Mouse (Mus musculus) forebrain, embryonic 16.5 days (tissue): ENCODE data around the gene Krt32. TPM values are rescaled to one million over a fixed set of nuclear protein-coding genes. Genes with fewer than 3 reads are reported as not detected.

Source experiments
- ATAC-seq: fragments of 200-750 bp; cut with Nextera tagmentation; 2 replicates; pipeline ENCODE4 v1.8.0; 2017; ENCODE audit warnings: mild to moderate bottlenecking, moderate library complexity
- H3K27ac ChIP-seq: fragments of 300-500 bp; sonication (generic); 2 replicates; pipeline ENCODE4 v1.5.1; 2014; ENCODE audit warnings: low read length, control low read depth
- H3K27me3 ChIP-seq: fragments of 300-500 bp; sonication (generic); replicated peaks from 2 replicates; pipeline ENCODE4 v1.6.1; 2014; ENCODE audit warnings: low read length; ENCODE audit not compliant: control insufficient read depth, insufficient read depth
- H3K36me3 ChIP-seq: fragments of 300-500 bp; sonication (generic); 2 replicates; pipeline ENCODE4 v1.6.1; 2014; ENCODE audit not compliant: control insufficient read depth, insufficient read depth
- H3K4me1 ChIP-seq: fragments of 300-500 bp; sonication (generic); replicated peaks from 2 replicates; pipeline ENCODE4 v1.6.1; 2014; ENCODE audit warnings: low read length; ENCODE audit not compliant: control insufficient read depth, insufficient read depth
- H3K4me2 ChIP-seq: fragments of 300-500 bp; sonication (generic); 2 replicates; pipeline ENCODE4 v1.6.1; 2014; ENCODE audit warnings: mild to moderate bottlenecking, low read length, control low read depth
- H3K4me3 ChIP-seq: fragments of 300-500 bp; sonication (generic); replicated peaks from 2 replicates; pipeline ENCODE4 v1.5.1; 2014; ENCODE audit warnings: mild to moderate bottlenecking, low read length, control low read depth
- H3K9ac ChIP-seq: fragments of 300-500 bp; sonication (generic); replicated peaks from 2 replicates; pipeline ENCODE4 v1.6.1; 2014; ENCODE audit warnings: low read depth, low read length, control low read depth
- H3K9me3 ChIP-seq: fragments of 300-500 bp; sonication (generic); 2 replicates; pipeline ENCODE4 v1.6.1; 2016; ENCODE audit warnings: low read length; ENCODE audit not compliant: control insufficient read depth
- WGBS: fragments of 180-500 bp; shearing (Covaris S2); extraction: QIAGEN DNeasy Blood & Tissue Kit; methylation state at CpG from one replicate; pipeline ENCODE4 v1.1.7; 2014; 5-methylcytosine and 5-hydroxymethylcytosine counted together
- polyA plus RNA-seq: library from polyadenylated mRNA; unstranded; fragments of >200 nt; fragmentation: Nextera tagmentation; extraction: Ambion mirVana; gene quantifications from 2 replicates; pipeline ENCODE4 v1.2.1, GENCODE M21; 2015

Krt32 gene
- polyA plus RNA-seq, 1 experiment from 2014 or later: not detected

DNA sequence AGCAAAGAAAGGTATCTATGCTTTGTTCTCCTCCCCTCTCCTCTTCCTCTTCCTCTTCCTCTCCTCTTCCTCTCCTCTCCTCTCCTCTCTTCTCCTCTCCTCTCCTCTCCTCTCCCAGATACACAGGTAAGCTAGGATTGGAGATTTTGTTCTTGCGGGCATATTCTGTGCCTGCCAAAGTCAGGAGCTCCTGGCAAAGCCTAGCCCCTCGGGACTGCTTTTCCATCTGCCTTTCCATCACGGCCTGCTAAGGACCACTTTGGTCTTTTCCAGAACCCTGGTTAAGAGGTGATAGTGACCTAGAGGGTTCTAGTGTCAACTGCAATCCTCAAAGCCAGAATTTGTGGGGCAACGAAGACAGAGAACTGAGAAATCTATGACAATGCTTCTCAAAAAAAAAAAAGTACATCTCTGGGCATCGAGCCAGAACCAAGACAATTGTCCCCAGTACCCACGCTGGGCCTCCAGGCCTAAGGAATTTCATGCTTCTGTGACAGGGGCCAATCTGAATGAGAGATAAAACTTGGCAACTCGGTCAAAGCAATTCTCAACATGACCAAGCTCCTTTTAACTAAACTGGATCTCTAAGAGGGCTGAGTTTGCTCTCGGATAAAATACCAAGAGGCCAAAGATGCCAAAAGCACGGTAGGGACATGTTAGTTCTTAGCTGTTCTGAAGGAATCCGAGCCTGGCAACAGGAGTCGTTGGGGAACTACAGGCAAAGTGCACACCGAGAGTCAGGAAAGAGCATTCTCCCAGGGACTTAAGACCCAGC, 21.6 kb downstream of the Krt32 start:
- WGBS: 63% methylated on average over 12 of the region's 12 CpGs
- H3K27ac ChIP-seq: no peak overlapping the region

DNA sequence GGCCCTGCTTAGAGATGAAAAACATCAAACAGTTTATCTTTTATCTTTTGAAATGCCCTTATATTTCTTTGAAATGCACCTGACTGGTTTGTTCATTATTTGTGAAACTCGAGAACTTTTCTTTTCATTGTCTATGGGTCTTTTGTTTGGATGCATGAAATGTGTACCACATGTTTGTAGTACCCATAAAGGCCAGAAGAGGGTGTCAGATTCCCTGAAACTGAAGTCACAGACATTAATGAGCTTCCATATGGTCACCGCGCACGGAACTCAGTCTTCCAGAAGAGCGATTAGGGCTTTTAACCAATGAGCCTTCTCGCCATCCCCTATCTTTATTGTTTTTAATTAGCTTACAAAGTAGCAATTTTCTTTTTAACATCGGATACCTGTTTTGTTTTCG, 29.2 kb downstream of the Krt32 start:
- H3K4me2 ChIP-seq: no peak overlapping the region
- no peaks in the 10 kb centered on the region for H3K9me3 ChIP-seq
- H3K4me1 ChIP-seq: no peaks in the 10 kb centered on the region
- no peak overlapping the region for H3K9ac ChIP-seq
- H3K27ac ChIP-seq: no peak overlapping the region
- H3K36me3 ChIP-seq: no peaks in the 10 kb centered on the region
- 62% methylated on average over 8 of the region's 8 CpGs for WGBS
- no peaks in the 10 kb centered on the region for H3K27me3 ChIP-seq
- no peak overlapping the region for H3K4me3 ChIP-seq
- ATAC-seq: no peak

More for the DNA sequence above, 21.6 kb downstream of the Krt32 start:
- Histone ChIP-seq H3K27me3 (no peaks in the 10 kb centered on the region), H3K4me1 (no peaks in the 10 kb centered on the region), H3K4me3 (no peak overlapping the region), H3K36me3 (no peaks in the 10 kb centered on the region), H3K9ac (no peak overlapping the region), H3K9me3 (no peaks in the 10 kb centered on the region), H3K4me2 (no peak overlapping the region)
- ATAC-seq: no peak

DNA sequence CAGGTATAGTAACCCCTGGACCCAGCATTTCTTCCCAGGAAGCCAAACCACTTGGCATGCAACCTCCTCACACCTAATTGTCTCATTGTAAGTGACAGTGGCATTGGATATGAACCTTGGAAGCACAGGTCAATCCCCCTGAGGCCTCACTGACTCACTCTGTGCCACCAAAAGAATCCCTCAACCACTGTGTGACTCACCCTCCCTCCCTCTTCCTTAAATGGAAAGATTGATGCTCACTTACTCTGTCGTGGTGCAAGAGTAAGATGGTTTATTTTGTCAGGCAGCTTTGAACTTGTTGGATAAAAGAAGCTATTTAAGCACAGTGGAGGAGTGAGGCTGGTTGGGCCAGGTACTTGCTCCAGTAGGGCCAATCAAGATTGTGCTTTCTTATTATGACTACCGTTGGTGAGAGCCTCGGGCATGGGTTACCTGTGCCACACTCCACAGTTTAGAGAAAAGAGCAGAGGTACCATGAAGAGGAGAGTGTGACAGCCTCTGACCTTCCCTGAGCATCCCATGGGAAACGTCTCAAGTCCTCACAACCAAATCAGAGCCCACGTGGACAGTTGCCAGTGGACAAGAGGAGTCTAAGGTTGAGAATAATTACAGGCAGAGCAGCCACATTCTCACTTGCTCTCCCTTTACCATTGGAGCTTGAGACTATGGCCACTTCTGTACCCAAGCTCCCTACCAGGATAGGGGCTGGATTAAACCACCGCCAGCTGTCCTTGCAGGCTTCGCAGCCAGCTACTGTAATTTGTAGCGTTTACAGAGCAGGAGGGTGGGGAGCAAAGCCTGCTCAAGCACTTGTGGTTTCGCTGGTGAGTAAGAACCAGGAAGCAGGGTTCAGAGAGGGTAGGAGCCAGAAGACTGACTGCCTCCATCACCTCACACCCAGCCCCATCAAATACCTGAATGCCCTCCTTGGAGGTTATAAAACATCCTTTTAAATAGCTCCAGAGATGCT, 32.1 kb downstream of the Krt32 start:
- H3K4me3 ChIP-seq: no peak overlapping the region
- no peak for ATAC-seq
- no peaks in the 10 kb centered on the region for H3K27me3 ChIP-seq
- no peak overlapping the region for H3K27ac ChIP-seq
- no peaks in the 10 kb centered on the region for H3K4me1 ChIP-seq
- H3K9me3 ChIP-seq: no peaks in the 10 kb centered on the region
- no peak overlapping the region for H3K4me2 ChIP-seq
- H3K36me3 ChIP-seq: no peaks in the 10 kb centered on the region
- 77% methylated on average over 9 of the region's 9 CpGs for WGBS
- H3K9ac ChIP-seq: no peak overlapping the region

GRCm38 (mm10) chr11:100050451-100050850, 37.6 kb downstream of the Krt32 start, which contains the start of gene Krt31:
Gene Krt31, minus strand, starts transcription at chr11:100050551.
- WGBS: 88% methylated on average over 3 of the region's 3 CpGs
- ATAC-seq: no peak
- H3K27ac ChIP-seq: no peak within 1 kb of the TSS
- no peak within 1 kb of the TSS for H3K4me3 ChIP-seq
- H3K9ac ChIP-seq: no peak within 1 kb of the TSS
- no peaks in the 10 kb centered on the region for H3K9me3 ChIP-seq
- no peaks in the 10 kb centered on the region for H3K36me3 ChIP-seq
- no peaks in the 10 kb centered on the region for H3K27me3 ChIP-seq
- H3K4me1 ChIP-seq: no peaks in the 10 kb centered on the region
- H3K4me2 ChIP-seq: no peak within 1 kb of the TSS

DNA sequence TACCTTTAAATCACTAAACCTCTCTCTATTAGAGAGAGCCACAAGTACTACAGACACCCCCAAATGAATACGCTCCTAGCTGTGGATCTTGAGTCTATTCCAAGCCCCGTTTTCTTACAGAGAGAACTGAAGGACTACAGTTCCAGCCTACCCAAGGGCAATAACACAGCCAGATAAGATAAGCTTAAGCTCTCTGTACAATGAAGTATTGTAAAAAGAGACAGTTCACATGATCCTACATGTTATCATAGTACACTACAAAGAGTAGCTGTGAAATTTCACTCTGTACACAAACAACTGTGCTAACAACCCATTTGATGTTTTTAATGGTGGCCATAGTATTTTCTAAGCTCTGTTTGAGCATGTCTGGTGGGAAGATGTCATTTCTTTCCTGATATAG, 40.8 kb downstream of the Krt32 start:
- H3K9ac ChIP-seq: no peak overlapping the region
- no peak overlapping the region for H3K27ac ChIP-seq
- ATAC-seq: no peak
- H3K36me3 ChIP-seq: no peaks in the 10 kb centered on the region
- no peak overlapping the region for H3K4me3 ChIP-seq
- no peaks in the 10 kb centered on the region for H3K9me3 ChIP-seq
- H3K4me1 ChIP-seq: no peaks in the 10 kb centered on the region
- WGBS: 93% methylated on average over 2 of the region's 2 CpGs
- H3K27me3 ChIP-seq: no peaks in the 10 kb centered on the region
- H3K4me2 ChIP-seq: no peak overlapping the region

DNA sequence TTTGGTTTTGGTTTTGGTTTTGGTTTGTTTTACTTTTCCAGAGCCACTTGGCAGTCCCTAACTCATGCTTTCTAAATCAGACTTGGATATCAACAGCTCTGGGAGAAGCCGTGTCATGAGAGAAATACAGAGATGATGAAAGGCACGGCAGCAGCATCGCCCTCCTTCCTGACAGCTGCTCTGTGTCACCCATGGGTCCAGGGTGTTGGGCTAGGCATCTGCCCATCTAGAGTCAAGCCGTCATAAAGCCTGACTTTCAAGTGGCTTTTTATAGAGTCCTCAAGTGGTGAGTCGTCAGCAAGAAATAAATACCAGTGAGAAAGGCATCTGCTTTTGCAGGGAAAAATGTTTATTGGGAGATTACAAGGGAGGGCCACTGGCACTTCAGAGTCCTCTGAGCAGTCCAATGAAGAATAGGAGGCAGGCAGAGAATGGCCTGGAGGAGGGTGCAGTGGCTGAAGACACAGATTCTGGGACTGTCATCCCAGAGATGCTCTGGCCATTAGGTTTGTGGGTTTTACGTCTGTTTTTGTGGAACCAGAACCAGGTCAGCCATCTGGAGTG, 41.6 kb downstream of the Krt32 start:
- ATAC-seq: no peak
- Histone ChIP-seq H3K4me3 (no peak overlapping the region), H3K36me3 (no peaks in the 10 kb centered on the region), H3K9ac (no peak overlapping the region), H3K27ac (no peak overlapping the region), H3K4me2 (no peak overlapping the region), H3K4me1 (no peaks in the 10 kb centered on the region), H3K27me3 (no peaks in the 10 kb centered on the region), H3K9me3 (no peaks in the 10 kb centered on the region)
- 87% methylated on average over 6 of the region's 6 CpGs for WGBS

- H3K9me3 ChIP-seq: no peaks in the 10 kb centered on the region
- WGBS: 89% methylated on average over 6 of the region's 6 CpGs
- no peak within 1 kb of the TSS for H3K4me3 ChIP-seq
- H3K4me1 ChIP-seq: no peaks in the 10 kb centered on the region
- H3K36me3 ChIP-seq: no peaks in the 10 kb centered on the region
- H3K4me2 ChIP-seq: no peak within 1 kb of the TSS
- no peak within 1 kb of the TSS for H3K27ac ChIP-seq
- no peak for ATAC-seq
- no peaks in the 10 kb centered on the region for H3K27me3 ChIP-seq
- H3K9ac ChIP-seq: no peak within 1 kb of the TSS
Observed at GRCm38 (mm10) chr11:100041454-100041853, 46.6 kb downstream of the Krt32 start, which contains the start of gene Krt34. Gene Krt34, minus strand, starts transcription at chr11:100041554.
